Mouse (Mus musculus): ENCODE results near the gene Mast4.

- TF ChIP-seq CTCF (IDR thresholded peaks at IDR 0.05; ENCODE audit: low read depth): no peak
- TF ChIP-seq EP300 (IDR thresholded peaks at IDR 0.05; ENCODE audit: low read depth): no peak
Measured at GRCm38 (mm10) chr13:102849068-102849467, 485.2 kb downstream of the Mast4 start.
